Mouse (Mus musculus) olfactory bulb, adult 2 months (tissue): ENCODE results near the gene Chst8.

Experiments used
- CTCF ChIP-seq: fragments of 200-500 bp; IDR thresholded peaks from 2 replicates; pipeline ENCODE4 v1.5.1; 2012; ENCODE audit warnings: low read depth, mild to moderate bottlenecking, low read length, moderate library complexity; ENCODE audit not compliant: insufficient read depth
- POLR2A ChIP-seq: fragments of 200-500 bp; IDR thresholded peaks from 2 replicates; pipeline ENCODE4 v1.6.1; 2012; ENCODE audit warnings: mild to moderate bottlenecking, low read depth, low read length, moderate library complexity; ENCODE audit not compliant: insufficient read depth

DNA sequence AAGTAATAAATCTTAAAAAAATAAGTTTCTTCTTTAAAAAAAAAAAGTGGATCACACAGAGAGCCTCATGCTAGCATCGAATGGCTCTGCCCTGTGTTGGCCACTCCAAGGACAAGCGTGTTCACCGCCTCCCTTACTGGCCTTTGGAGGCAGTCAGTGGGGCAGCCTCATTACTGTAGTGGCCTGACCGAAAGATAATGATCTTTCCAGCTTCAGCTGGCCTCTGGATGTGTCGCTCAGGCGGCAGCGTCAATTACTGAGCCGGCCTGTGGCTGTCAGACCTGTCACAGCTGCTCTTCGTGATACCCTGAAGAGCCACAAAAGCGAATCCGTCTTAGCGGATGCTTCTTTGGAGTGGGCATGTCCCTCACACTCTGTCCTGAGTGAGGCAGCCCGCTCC lies 122.4 kb downstream of the Chst8 start:
- no peak for TF ChIP-seq CTCF
- TF ChIP-seq POLR2A: no peak
